Mouse (Mus musculus) right cerebral cortex, adult 2 months (tissue): ENCODE results near the gene Kdm2b.
A peak's percentile ranks its signal among the peaks of the same experiment; 100 is the strongest.

Experiments used
- DNase-seq, 2 experiments: peaks; one replicate each; pipeline ENCODE4 v3.0.0; 2021 to 2022; ENCODE audit warnings: low spot score in 2 of 2

Kdm2b gene

DNA sequence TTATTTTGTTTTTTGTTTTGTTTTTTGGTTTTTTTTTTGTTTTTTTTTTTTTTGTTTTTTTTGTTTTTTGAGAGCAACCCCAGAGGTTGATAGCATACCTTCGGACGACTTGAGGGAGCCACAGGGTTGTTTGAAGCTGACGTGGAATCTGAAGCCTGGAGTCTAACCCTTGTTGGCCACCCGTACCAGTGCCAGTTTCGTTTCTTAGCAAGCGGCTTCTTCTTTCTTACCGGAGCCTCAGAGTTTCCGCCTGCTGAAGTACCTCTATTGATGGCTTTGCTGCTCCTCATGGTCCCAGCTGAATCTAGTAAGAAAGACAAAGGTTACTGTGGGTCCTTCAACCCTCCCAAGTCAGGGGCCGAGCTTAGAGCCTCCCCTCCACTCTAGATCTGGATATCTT lies 22.1 kb upstream of the Kdm2b start:
- no peak for DNase-seq

DNA sequence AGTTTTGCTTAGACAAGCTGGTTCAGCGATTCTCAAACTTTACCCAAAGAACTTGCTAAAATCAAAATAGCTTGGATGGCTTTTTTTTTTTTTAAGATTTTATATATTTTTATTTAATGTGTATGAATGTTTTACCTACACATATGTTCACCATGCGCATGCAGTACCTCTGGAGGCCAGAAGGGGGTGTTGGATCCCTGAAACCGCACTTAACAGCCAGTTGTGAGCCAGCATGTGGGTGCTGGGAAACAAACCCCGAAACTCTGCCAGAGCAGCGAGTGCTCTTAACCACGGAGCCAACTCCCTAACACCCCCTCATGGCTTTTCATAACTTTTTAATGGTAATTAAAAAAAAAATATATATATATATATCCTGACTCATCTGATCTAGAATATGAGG lies 21.2 kb upstream of the Kdm2b start:
- DNase-seq, result no peak

DNA sequence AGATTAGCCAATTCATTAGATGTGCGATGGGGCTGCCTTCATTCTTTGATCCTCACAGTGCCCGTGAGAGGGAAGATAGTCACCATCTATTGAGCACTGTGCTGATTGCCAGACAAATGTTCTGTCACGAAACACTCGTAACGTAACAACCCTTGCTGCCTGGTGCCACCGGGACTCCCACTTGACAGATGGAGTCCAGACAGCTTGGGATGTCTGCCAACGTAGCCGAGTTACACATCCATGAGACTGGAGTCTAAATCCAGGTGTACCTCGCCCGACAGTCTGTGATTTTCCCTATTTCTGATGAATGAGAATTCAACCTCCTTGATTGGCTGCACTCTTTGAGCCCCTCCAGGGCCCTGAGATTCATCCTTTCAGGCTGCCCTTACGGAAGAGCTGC lies 20.2 kb upstream of the Kdm2b start:
- peak; percentile 62 to 63 for DNase-seq

DNA sequence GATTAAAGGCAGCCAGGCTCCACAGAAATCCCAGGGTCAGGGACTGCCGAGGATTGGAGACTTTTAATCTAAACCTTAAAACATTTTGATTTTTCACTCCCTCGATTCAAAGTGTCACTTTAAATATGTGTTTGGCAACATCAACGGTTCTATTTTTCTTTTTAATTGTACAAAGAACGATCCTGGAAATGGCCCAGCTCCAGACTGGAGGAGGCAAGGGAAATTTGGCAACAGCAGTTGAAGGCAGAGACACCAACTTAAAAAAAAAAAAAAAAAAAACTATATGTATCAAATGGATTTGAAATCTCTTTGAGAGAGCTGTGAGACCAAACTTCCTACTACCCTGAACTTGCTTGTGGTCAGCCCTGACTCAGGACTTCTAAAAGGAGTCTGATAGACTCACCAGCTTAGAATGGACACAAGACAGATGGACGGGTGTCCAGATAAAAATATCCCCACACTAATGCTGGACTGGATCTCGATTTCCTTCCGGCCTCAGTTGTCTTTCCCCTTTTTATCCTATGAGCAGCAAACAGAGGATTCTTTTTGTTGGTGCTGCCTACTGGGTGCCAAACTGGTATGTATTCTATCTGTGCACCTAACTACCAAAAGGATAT lies 19.4 kb upstream of the Kdm2b start:
- no peak for DNase-seq

DNA sequence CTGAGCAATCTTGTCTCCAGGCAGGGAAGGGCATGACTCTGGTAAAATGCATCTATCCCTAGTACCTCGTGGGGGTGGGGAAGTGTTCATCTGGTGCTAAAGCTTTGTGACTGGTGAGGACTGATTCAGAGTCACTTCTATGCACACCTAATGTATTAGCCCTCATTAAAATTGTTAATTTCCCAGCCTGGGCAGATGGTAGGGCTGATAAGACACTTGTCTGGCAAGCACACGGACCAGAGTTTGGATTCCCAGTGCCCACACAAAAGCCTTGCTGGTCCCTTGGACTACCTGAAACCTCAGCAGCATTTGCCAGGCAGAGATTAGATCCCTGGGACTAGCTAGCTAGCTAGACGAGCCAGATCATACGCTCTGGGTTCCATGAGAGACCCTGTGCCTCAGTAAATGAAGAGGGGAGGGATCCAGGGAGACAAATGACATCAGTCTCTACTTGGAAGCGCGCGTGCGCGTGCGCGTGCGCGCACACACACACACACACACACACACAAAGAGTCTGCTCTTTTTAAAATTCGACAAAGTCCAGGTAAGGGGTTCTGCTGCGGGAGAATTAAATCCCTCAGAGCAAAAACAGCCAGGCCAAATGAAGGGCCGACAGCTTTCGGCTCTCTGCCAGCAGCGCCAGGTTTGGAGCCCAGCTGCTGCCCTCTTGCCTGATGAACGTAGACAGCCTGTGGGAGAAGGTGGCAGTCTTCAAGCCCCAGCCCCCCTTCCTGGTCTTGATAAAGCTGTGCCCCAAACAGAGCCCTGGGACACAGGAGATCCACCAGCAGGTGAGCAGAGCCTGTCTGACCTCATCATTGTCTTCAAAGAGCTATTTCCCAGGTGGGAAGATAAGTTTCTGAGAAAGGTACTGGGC lies 16.3 kb upstream of the Kdm2b start:
- DNase-seq, result no peak

DNA sequence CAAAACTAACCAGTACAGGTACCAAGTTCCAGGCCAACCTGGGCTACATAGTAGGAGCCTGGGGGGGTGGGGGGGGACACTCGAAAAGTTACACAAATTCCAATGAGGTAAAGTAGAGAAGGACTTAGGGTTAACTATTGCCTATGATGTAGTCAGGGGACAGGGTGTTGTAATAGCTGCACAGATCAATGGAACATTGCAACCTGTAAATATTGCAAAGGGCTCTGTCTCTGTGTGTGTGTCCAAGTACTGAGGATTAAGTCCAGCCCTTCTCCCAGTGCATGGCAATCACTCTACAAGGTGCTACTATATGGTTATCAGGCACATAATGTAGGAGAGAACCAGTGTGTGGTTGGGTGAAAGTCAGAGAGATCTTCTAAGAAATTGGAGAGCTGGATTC lies 11.3 kb upstream of the Kdm2b start:
- DNase-seq, result no peak

DNA sequence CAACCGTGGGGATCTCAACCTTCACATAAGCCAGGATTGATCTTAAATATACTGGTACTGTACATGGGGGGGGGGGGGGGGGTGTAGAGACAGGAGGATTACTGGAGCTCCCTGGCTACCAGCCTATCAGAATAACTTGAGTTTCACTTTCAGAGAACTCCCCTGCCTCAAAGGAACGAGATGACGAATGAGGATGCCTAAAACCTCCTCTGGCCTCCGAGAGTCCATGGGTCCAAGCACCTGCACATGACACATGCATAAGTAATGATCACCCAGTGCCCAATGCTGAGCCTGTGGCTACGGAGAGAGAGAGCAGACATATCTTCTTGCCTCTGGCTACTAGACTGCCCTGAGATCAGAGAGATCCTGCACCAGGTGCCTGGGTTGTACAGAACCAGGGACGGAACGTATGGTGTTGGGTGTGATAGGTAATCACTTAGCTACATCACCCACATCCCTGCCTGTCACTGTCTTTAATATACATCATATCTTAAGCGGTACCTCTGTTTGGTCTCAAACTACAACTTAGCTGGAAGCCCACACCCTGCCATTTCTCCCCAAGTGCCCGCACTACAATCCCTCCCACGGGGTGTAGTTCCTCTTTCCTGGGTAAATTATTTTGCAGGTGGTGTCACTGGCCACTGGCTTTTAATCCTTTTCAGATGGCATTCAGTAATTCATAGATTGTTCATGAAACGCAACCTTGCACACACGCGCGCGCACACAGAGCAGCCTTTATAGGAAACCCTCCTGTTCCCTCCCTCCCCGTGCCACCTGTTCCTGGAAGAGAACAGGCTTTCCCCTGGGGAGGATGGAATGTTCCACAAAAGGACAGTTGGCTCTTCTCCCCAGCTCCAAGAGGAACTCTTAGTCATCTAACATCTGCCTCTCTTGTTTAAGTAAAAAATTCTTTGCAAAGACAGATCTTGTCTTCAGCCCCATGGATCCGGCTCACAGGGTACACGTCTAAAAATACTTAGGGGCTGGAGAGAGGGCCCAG lies 7.9 kb upstream of the Kdm2b start:
- peak; percentile 64 to 69 for DNase-seq

DNA sequence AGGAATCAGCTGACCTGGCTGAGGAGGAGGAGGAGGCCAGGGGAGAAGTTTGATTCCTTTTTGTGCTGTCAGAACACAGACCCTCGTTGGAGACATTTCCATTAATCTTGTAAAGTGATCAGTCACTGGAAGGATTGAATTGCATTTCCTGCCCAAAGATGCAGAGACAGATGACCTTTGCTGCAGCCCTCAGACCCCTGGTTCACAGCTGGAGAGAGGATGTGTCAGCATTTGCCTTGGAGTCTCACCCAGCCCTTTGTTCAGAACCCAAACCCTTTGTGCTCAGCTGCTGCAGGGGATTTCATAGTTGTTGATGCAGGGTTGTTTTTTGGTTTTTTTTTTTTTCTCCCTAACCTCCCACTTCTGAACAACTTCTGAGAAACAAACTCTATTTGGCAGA lies 5.3 kb upstream of the Kdm2b start:
- DNase-seq, result no peak

DNA sequence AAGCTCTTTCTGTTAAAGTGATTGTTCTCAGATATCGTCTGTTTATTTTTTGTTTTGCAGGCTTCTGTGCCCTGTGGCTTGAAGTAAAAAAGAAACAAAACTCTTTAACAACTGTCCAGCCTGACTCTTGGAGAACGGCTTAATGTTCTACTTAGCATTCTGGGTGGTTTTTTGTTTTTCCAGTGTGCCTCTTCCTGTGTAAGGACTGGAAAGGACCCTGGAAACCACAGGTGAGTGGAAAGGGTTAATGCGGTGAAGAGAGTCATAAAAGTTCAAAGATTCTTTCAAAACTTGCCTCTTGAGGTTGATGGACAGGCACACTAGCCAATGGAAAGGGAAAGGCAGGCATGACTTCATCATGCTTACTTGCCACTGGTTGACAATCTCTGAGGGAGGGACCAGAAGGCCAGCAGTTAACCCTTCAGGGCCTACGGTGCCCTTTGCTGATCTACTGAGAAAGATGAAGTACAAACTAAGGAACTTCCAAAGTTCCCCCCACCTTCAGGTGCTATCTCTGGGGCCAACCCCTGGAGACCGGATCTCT lies 4.8 kb upstream of the Kdm2b start:
- DNase-seq, result peak; percentile 70 to 81

DNA sequence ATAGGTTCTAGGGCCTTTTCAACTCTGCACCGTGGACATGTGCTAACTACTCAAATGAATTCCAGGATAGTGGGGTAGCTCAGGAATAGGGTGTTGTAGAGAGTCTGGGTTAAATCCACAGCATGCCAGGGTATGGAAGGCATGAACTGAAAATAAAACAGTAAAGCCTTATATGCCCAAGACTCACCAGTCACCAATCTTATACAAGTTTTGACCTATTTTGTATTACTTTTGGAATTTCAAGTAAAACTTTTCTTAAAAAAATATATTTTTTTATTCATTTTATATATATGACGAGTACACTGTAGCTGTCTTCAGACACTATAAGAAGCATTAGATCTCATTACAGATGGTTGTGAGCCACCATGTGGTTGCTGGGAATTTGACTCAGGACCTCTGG lies 4.2 kb upstream of the Kdm2b start:
- no peak for DNase-seq

DNA sequence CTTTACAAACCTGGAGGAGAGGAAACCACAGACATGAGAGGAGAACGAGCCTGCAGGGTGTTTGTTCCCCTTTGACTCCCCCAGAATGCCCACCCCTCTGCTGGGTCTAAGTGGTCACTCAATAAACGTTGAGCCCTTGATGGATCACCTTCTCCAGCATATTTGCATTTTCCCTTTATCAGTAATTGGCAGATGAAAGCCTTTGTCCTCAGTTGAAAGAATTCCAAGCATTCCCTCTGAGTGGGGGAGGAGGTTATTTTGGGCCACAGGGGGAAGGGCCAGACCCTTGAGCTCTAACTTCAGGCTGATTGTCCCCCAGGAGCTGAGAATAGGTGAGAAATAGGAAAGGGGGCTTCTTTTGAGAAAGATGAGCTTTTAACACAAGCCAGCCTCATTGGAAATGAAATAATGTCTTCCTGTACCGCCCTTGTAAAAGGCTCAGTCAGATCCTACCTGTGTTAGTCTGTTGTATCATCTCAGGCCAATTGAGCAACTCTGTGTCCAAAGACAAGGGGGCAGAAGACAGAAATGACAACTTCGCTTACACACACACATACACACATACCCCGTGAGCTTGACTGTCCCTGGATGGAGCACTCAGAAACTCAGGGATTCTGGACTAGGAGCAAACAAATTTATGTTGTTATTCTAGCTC lies 1.9 kb upstream of the Kdm2b start:
- DNase-seq, result no peak

DNA sequence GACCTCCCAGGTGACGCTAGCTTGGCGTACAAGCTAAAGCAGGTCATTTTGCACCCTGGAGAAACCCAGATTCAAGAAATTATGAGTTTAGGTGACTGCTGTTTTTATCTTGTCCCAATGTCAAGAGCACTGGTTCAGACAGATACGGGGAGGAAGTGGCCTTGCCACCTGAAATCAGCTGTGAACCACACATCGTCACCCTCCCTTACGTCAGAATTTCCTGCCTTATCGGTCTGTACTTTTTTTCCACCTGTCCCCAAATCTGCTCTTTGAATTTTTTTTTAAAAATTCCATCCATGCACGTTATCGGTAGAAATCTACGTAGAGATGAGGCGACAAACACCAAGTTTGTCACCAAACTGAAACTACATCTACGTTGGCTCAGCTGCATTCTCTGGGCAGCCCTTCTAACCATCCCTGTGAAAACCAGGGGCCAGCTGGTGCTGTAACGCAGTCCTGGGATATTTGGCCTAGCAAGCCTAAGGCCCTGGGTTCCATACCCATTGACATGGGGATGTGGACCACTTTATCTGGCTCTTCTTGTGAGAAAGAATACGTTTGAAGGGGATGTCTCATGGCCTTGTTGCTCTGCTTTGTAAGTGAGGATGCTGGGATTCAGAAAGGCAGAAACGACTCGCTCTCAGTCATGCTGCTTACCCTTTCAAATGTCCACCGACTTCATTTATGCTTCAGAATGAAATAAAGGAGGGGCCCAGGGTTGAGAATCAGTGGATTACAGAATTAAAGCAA lies 963 bp upstream of the Kdm2b start:
- DNase-seq, result no peak

DNA sequence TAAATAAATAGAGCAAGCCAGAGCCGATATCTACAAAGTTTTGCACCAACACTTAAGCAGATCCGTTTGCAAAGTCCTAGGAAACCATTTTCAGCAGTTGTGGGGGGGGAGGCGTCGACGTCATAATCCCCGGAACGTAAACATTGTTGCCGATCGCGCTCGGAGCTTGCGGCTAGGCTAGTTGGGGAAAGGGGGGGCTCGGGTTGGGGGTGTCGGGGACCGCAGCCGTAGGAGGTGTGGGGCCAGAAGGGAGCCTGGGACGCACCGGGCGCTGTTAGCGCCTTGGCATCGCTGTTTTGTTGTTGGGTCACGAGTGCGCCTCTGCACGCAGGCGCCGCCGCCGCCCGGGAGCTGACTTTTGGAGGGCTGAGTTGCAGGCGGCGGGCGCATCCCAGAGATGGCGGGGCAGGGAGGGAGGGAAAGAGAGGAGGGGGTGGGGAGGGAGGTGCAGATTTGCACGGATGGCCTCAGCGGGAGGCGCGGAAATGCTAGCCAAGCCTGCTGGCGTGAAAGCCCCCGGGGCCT lies 560 bp downstream of the Kdm2b start:
- DNase-seq, result peak; percentile 53 to 83

DNA sequence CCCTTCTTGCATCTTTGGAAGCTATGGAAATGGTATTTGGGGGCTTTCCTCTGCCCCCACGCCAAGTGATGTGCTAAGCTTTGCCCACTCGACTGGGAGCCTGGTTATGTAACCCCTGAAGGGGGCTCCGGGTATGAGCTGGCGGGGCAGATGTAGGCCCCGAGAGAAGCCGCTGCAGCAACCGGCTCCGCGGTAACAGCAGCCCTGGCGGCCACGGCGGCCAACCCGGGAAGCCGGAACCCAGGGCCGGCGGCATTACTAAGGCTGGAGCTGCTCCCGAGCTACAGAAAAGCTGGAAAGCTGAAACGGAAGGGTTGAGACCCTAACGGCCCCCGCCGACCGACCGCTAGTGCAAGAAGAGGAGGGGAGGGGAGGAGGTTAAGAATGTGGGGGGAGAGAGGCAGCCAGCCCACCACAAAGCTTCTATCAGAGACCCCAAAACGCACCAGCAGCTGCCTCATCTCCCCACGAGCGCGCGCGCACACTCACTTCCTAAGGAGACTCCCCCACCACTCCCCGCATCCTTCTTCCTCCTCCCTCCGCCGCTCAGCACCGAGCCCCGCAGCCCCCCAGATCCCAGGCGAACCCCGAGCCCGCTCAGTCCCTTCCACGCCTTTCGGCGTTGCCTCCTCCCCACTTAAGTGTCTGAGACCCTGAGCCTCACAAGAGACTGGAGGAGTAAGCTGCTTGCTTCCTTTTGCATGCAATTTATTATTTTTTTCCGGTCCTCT lies 1.4 kb downstream of the Kdm2b start:
- peak in 1 of 2 experiments; percentile 67 for DNase-seq

DNA sequence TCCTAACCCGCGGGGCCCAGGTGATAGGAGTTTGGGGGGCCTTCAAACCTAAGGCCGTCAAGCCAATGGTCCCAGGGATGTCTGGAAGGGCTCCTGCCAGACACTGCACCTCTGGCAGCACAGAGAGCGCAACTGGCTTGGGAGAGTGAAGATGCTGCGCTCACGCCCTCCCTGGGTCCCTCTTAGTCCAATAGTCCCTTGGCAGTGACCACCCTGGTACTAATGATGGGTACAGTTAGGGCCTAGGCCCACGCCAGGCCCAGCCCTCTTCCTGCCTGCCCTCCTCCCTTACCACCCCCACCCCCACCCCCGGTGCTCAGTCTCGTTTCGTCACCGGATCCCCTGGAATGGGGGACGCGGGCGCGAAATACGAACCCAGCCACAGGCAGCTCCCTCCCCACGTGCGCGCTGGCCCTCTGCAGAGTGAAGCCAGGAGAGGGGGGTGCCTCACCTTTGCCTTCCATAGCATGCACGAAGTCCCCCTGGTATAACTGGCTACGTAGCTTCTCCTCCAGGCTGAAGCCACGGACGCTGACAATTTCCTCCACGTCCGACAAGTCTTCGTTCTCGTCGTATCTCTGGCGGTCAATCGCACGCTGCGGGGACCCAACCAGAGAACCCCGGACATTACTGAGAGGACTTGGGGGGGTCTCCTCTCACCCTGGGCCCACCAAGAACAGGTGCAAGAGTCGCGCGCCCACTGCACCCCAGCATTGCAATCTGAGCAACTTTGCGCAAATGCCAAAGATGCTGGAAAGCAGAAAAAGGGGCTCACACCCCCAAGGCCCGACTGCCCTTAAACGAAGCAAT lies 2.2 kb downstream of the Kdm2b start:
- no peak for DNase-seq

DNA sequence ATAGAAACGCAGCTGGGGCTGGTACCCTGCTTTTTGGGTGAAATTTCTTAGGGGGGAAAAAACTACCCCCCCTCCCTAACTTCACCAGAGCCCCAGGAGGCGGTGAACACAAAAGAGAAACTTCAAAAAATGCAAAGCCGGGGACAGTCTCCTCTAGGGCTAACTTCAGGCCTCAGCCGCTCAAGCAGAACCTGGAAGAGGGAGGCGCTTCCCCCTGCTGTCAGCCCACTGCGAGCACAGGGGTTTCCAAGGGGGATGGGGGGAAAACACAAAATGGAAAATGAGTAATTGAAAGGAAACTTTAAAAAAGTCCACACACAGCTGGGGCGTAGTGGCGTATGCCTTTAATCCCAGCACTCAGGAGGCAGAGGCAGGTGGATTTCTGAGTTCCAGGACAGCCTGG lies 3.5 kb downstream of the Kdm2b start:
- DNase-seq, result no peak

DNA sequence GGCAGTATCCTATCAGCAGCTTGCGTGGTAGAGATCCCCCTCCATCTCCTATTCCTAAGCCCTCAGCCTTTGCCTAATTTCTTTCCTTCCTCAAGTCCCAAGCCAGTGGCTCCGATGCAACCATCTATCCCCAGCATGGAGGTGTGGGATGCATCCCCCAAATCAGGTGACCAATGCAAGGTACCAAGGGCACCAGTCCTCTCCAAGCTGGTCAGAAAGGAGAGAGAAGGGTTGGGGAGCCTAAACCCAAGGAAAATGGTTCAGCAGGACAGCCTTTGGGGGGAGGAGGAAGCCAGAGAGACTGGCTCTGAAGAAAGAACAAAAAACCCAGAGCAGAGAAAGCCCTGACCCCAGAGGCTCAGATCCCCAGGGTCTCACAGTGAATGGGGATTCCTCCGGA lies 4.3 kb downstream of the Kdm2b start:
- no peak for DNase-seq

DNA sequence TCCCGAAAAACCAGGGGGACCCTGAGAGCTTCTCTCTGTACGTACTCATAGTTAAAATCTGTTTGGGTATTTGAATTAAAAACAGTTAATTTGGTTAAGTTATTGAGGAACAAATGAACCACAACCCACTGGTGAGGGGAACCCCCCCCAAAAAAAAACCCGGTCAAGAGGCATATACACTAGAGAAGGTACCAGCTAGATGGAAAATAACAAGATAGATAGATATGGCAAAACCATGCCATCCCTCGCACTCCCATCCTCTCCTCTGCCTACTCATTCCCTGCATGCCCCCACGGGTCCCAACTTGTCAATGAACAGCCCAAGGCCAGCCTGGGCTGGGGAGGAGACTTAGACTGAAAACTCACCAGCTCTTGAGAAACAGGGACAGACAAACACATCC lies 5.1 kb downstream of the Kdm2b start:
- DNase-seq, result no peak

DNA sequence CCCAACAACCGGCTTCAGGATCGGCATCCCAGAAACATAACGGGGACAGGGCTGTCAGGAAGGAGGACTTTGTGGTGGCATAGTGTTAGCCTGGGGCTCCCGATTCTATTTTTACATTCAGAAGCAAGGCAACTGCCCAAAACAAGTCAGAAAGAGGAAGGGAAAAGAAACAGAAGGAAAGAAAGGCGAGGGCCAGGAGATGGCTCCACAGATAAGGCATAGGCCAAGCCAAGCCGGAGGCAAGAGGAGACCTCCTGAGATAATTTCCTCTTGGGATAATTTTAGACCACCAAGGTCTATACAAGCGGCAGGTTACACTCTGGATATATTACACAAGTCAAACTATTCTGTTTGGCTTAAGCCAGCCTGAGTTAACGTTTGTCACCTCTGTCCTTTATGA lies 10.7 kb downstream of the Kdm2b start:
- no peak for DNase-seq
